Mouse (Mus musculus) MEL (cell line): ENCODE measurements around the gene Peli2. TPM values are rescaled to one million over a fixed set of nuclear protein-coding genes. Genes with fewer than 3 reads are reported as not detected.

ENCODE experiments used
- DNase-seq: peaks from one replicate; pipeline ENCODE4 v3.0.0; 2011; ENCODE audit warnings: low read depth, low spot score
- H3K27ac ChIP-seq: 2 replicates; pipeline ENCODE4 v1.5.1; 2012; ENCODE audit warnings: low read depth, mild to moderate bottlenecking, control low read depth, low read length, moderate library complexity; ENCODE audit not compliant: control insufficient read depth
- H3K27me3 ChIP-seq, 2 experiments: fragments of 150-350 bp in 1 of 2; sonication (generic) in 1 of 2; 2 replicates each; pipeline ENCODE4 v1.6.1; 2012; ENCODE audit warnings: low read length in 2 of 2, mild to moderate bottlenecking in 2 of 2, improper control_type of control experiment in 1 of 2, moderate library complexity in 1 of 2; ENCODE audit not compliant: insufficient read depth in 2 of 2, control insufficient read depth in 1 of 2
- H3K36me3 ChIP-seq, 2 experiments: 2 replicates each; pipeline ENCODE4 v1.6.1; 2012 to 2014; ENCODE audit warnings: low read length in 2 of 2, improper control_type of control experiment in 1 of 2, inconsistent platforms in 1 of 2, mild to moderate bottlenecking in 1 of 2; ENCODE audit not compliant: insufficient read depth in 2 of 2, control insufficient read depth in 1 of 2
- H3K4me1 ChIP-seq, 2 experiments: fragments of 150-350 bp in 1 of 2; sonication (generic) in 1 of 2; 2 replicates each; pipeline ENCODE4 v1.6.1; 2012; ENCODE audit warnings: low read length in 2 of 2, improper control_type of control experiment in 1 of 2, mild to moderate bottlenecking in 1 of 2; ENCODE audit not compliant: insufficient read depth in 2 of 2, control insufficient read depth in 1 of 2
- H3K4me3 ChIP-seq, 2 experiments: fragments of 150-350 bp in 1 of 2; sonication (generic) in 1 of 2; 2 replicates each; pipeline ENCODE4 v1.5.1; 2012; ENCODE audit warnings: low read depth in 2 of 2, low read length in 2 of 2, mild to moderate bottlenecking in 2 of 2, moderate library complexity in 2 of 2, control low read depth in 1 of 2, improper control_type of control experiment in 1 of 2; ENCODE audit not compliant: control insufficient read depth in 1 of 2, insufficient read depth in 1 of 2
- H3K79me2 ChIP-seq: 2 replicates; pipeline ENCODE4 v1.6.1; 2012; ENCODE audit warnings: mild to moderate bottlenecking, low read length, moderate library complexity; ENCODE audit not compliant: control insufficient read depth, poor library complexity, insufficient read depth
- H3K9ac ChIP-seq: 2 replicates; pipeline ENCODE4 v1.6.1; 2012; ENCODE audit warnings: low read depth, mild to moderate bottlenecking, control low read depth, low read length, moderate library complexity; ENCODE audit not compliant: control insufficient read depth, poor library complexity, severe bottlenecking
- H3K9me3 ChIP-seq: fragments of 150-350 bp; sonication (generic); replicated peaks from 2 replicates; pipeline ENCODE4 v1.6.1; 2012; ENCODE audit warnings: mild to moderate bottlenecking, low read length, improper control_type of control experiment, moderate library complexity; ENCODE audit not compliant: insufficient read depth
- BHLHE40 ChIP-seq: IDR thresholded peaks from 2 replicates; pipeline ENCODE4 v1.6.1; 2012; ENCODE audit warnings: low read depth, mild to moderate bottlenecking, inconsistent platforms, low read length, improper control_type of control experiment, borderline replicate concordance
- CHD1 ChIP-seq: IDR thresholded peaks from 2 replicates; pipeline ENCODE4 v1.6.1; 2012; ENCODE audit warnings: low read depth, mild to moderate bottlenecking, inconsistent platforms, low read length, improper control_type of control experiment
- CHD2 ChIP-seq: IDR thresholded peaks from 2 replicates; pipeline ENCODE4 v1.6.1; 2011; ENCODE audit warnings: low read length, improper control_type of control experiment
- CTCF ChIP-seq, 3 experiments: IDR thresholded peaks in 2 of 3; conservative IDR thresholded peaks in 1 of 3; 2 replicates each; pipeline ENCODE4 v1.5.1; 2011 to 2012; ENCODE audit warnings: low read length in 3 of 3, low read depth in 2 of 3, mild to moderate bottlenecking in 2 of 3, improper control_type of control experiment in 1 of 3, inconsistent platforms in 1 of 3, mixed read lengths in 1 of 3, moderate library complexity in 1 of 3; ENCODE audit not compliant: control insufficient read depth in 1 of 3, insufficient read depth in 1 of 3, poor library complexity in 1 of 3, severe bottlenecking in 1 of 3
- E2F4 ChIP-seq: IDR thresholded peaks from 2 replicates; pipeline ENCODE4 v1.6.1; 2011; ENCODE audit warnings: low read depth, low read length, improper control_type of control experiment, borderline replicate concordance
- GABPA ChIP-seq: IDR thresholded peaks from 2 replicates; pipeline ENCODE4 v1.6.1; 2012; ENCODE audit warnings: low read depth, mild to moderate bottlenecking, inconsistent platforms, low read length, improper control_type of control experiment, moderate library complexity
- JUND ChIP-seq: IDR thresholded peaks from 2 replicates; pipeline ENCODE4 v1.6.1; 2011; ENCODE audit warnings: low read depth, mild to moderate bottlenecking, improper control_type of control experiment, low read length
- KAT2A ChIP-seq: conservative IDR thresholded peaks from 2 replicates; pipeline ENCODE4 v1.6.1; 2012; ENCODE audit warnings: low read depth, low read length, improper control_type of control experiment, inconsistent platforms
- MAFK ChIP-seq: IDR thresholded peaks from 2 replicates; pipeline ENCODE4 v1.6.1; 2011; ENCODE audit warnings: low read depth, mild to moderate bottlenecking, low read length, improper control_type of control experiment, borderline replicate concordance
- MAX ChIP-seq: IDR thresholded peaks from 2 replicates; pipeline ENCODE4 v1.6.1; 2011; ENCODE audit warnings: low read length, improper control_type of control experiment
- MAZ ChIP-seq: IDR thresholded peaks from 2 replicates; pipeline ENCODE4 v1.6.1; 2012; ENCODE audit warnings: low read depth, mild to moderate bottlenecking, inconsistent platforms, low read length, improper control_type of control experiment
- MEF2A ChIP-seq: IDR thresholded peaks from 2 replicates; pipeline ENCODE4 v1.6.1; 2014; ENCODE audit warnings: low read depth, mild to moderate bottlenecking, inconsistent platforms, low read length, improper control_type of control experiment; ENCODE audit not compliant: poor library complexity, insufficient replicate concordance, severe bottlenecking; ENCODE audit errors: extremely low read depth
- MXI1 ChIP-seq: IDR thresholded peaks from 2 replicates; pipeline ENCODE4 v1.6.1; 2011; ENCODE audit warnings: mild to moderate bottlenecking, low read depth, low read length, improper control_type of control experiment
- MYB ChIP-seq: IDR thresholded peaks from 2 replicates; pipeline ENCODE4 v1.6.1; 2011; ENCODE audit warnings: mild to moderate bottlenecking, low read depth, low read length, improper control_type of control experiment
- MYC ChIP-seq: IDR thresholded peaks from 2 replicates; pipeline ENCODE4 v1.6.1; 2011; ENCODE audit warnings: low read depth, mild to moderate bottlenecking, low read length, improper control_type of control experiment, moderate library complexity
- NRF1 ChIP-seq: IDR thresholded peaks from 2 replicates; pipeline ENCODE4 v1.6.1; 2014; ENCODE audit warnings: low read depth, mild to moderate bottlenecking, inconsistent platforms, low read length, improper control_type of control experiment, moderate library complexity; ENCODE audit not compliant: poor library complexity, insufficient read depth, severe bottlenecking
- POLR2A ChIP-seq, 2 experiments: IDR thresholded peaks; 2 replicates each; pipeline ENCODE4 v1.6.1; 2011 to 2012; ENCODE audit warnings: low read length in 2 of 2, mild to moderate bottlenecking in 2 of 2, control low read depth in 1 of 2, improper control_type of control experiment in 1 of 2, low read depth in 1 of 2, moderate library complexity in 1 of 2; ENCODE audit not compliant: control insufficient read depth in 1 of 2, insufficient read depth in 1 of 2, poor library complexity in 1 of 2
- POLR2AphosphoS5 ChIP-seq: IDR thresholded peaks from 2 replicates; pipeline ENCODE4 v1.6.1; 2012; ENCODE audit warnings: low read depth, borderline replicate concordance, mild to moderate bottlenecking, inconsistent platforms, low read length, moderate library complexity, mixed read lengths
- RAD21 ChIP-seq: IDR thresholded peaks from 2 replicates; pipeline ENCODE4 v1.6.1; 2011; ENCODE audit warnings: mild to moderate bottlenecking, low read depth, low read length, improper control_type of control experiment
- RCOR1 ChIP-seq: IDR thresholded peaks from 2 replicates; pipeline ENCODE4 v1.6.1; 2012; ENCODE audit warnings: low read depth, mild to moderate bottlenecking, inconsistent platforms, low read length, improper control_type of control experiment
- SIN3A ChIP-seq: IDR thresholded peaks from 2 replicates; pipeline ENCODE4 v1.6.1; 2012; ENCODE audit warnings: low read length, improper control_type of control experiment, inconsistent platforms
- TAL1 ChIP-seq: IDR thresholded peaks from 2 replicates; pipeline ENCODE4 v1.6.1; 2012; ENCODE audit warnings: mild to moderate bottlenecking, inconsistent platforms, low read length, moderate library complexity, mixed read lengths
- TBP ChIP-seq: IDR thresholded peaks from 2 replicates; pipeline ENCODE4 v1.8.0; 2011; ENCODE audit warnings: low read depth, low read length, improper control_type of control experiment
- UBTF ChIP-seq: IDR thresholded peaks from 2 replicates; pipeline ENCODE4 v1.6.1; 2012; ENCODE audit warnings: low read depth, mild to moderate bottlenecking, inconsistent platforms, low read length, improper control_type of control experiment, moderate library complexity, borderline replicate concordance; ENCODE audit not compliant: insufficient read depth
- ZC3H11A ChIP-seq: IDR thresholded peaks from 2 replicates; pipeline ENCODE4 v1.6.1; 2012; ENCODE audit warnings: low read depth, mild to moderate bottlenecking, inconsistent platforms, low read length, improper control_type of control experiment
- ZKSCAN1 ChIP-seq: IDR thresholded peaks from 2 replicates; pipeline ENCODE4 v1.6.1; 2012; ENCODE audit warnings: low read depth, mild to moderate bottlenecking, inconsistent platforms, low read length, improper control_type of control experiment, moderate library complexity
- ZMIZ1 ChIP-seq: IDR thresholded peaks from 2 replicates; pipeline ENCODE4 v1.6.1; 2012; ENCODE audit warnings: low read depth, mild to moderate bottlenecking, inconsistent platforms, low read length, improper control_type of control experiment, moderate library complexity
- ZNF384 ChIP-seq: IDR thresholded peaks from 2 replicates; pipeline ENCODE4 v1.6.1; 2012; ENCODE audit warnings: low read depth, mild to moderate bottlenecking, inconsistent platforms, low read length, improper control_type of control experiment
- polyA plus RNA-seq, 2 experiments: library from polyadenylated mRNA; stranded (reverse) in 1 of 2; unstranded in 1 of 2; fragments of >175 nt in 1 of 2; fragments of >200 nt in 1 of 2; gene quantifications; 2 replicates each; pipeline versions ENCODE4 v1.2.1 to v1.2.4; 2012; ENCODE audit warnings: low replicate concordance in 2 of 2, low read depth in 1 of 2; ENCODE audit not compliant: insufficient read length in 2 of 2, insufficient read depth in 1 of 2, missing spikeins in 1 of 2
- total RNA-seq: library from RNA; depleted of rRNA; stranded (reverse); fragments of 300-350 nt; gene quantifications from 2 replicates; pipeline ENCODE4 v1.2.3, GENCODE M21; 2012

The Peli2 gene
- total and polyA plus RNA-seq, 3 experiments, result not detected

DNA sequence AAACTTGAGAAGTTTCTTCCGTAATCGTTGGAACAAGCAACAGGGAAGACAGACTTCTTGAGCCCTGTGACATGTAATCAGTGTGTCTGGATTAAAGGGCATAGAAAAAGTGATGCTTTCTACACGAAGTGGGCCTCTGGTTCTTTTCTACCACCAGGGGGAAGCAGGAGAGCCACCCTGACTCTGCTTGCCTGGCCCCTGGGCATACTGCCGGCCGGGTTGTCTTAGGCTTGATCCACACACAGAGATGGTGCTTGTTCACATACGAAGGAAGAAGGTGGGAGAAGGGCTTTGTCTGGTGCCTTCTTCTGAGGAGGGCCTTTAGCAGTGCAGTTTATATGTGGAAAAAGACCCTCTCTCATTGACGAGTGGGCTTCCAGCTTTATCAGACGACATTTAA is 17.5 kb downstream of the Peli2 start:
- no peak overlapping the region for H3K9ac ChIP-seq
- H3K27ac ChIP-seq, result no peak overlapping the region
- DNase-seq, result no peak
- H3K79me2 ChIP-seq, result no peaks in the 10 kb centered on the region
- H3K9me3 ChIP-seq, result no peaks in the 10 kb centered on the region
- no peak for TF ChIP-seq MEF2A
- no peak for TF ChIP-seq POLR2A (IDR thresholded peaks at IDR 0.05; ENCODE audit: control insufficient read depth in 1 of 2, insufficient read depth in 1 of 2, low read depth in 1 of 2, low read length in 2 of 2, poor library complexity in 1 of 2)
- TF ChIP-seq JUND, result no peak
- TF ChIP-seq ZMIZ1, result no peak
- TF ChIP-seq MAFK, result no peak
- TF ChIP-seq TAL1, result no peak
- TF ChIP-seq BHLHE40, result no peak
- no peak for TF ChIP-seq GABPA
- TF ChIP-seq CHD2, result no peak
- TF ChIP-seq ZNF384, result no peak
- no peak for TF ChIP-seq MYC
- TF ChIP-seq MAZ, result no peak
- no peak for TF ChIP-seq KAT2A
- TF ChIP-seq SIN3A, result no peak
- TF ChIP-seq UBTF, result no peak
- TF ChIP-seq MXI1, result no peak
- TF ChIP-seq, all 39 proteins: peak for 0
- H3K4me1 ChIP-seq, result no peaks in the 10 kb centered on the region
- H3K27me3 ChIP-seq, result no peaks in the 10 kb centered on the region
- H3K4me3 ChIP-seq, result no peak overlapping the region
- no peaks in the 10 kb centered on the region for H3K36me3 ChIP-seq

DNA sequence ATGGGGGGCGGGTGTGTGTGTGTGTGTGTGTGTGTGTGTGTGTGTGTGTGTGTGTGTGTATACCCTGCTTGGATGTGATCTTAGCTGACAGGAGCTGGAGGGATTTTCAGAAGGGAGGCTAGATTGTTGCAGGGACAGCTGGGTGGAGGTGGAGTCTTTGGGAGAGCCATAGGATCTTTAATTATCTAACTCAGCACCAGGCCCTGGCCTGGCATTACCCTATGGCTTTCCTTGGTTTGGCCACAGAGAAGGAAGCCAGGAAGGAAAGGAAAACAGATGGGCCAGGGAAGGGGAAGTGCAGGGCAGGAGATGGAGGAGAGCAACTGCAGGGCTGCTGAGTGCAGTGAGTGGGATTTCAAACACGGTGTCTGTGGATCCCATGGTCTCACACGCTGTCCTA is 18.8 kb downstream of the Peli2 start:
- no peaks in the 10 kb centered on the region for H3K9me3 ChIP-seq
- no peaks in the 10 kb centered on the region for H3K4me1 ChIP-seq
- no peak for DNase-seq
- no peaks in the 10 kb centered on the region for H3K36me3 ChIP-seq
- no peaks in the 10 kb centered on the region for H3K27me3 ChIP-seq
- TF ChIP-seq ZKSCAN1 (no peak), ZC3H11A (no peak), MAZ (no peak), MXI1 (no peak), E2F4 (no peak), MYC (no peak), UBTF (no peak), MYB (no peak), MAX (no peak), POLR2A (IDR thresholded peaks at IDR 0.05; ENCODE audit: control insufficient read depth in 1 of 2, insufficient read depth in 1 of 2, low read depth in 1 of 2, low read length in 2 of 2, poor library complexity in 1 of 2) (no peak), RCOR1 (no peak), BHLHE40 (no peak), RAD21 (no peak), CHD1 (no peak), SIN3A (no peak), POLR2AphosphoS5 (no peak), ZMIZ1 (no peak), NRF1 (no peak), CTCF (IDR thresholded peaks at IDR 0.05 in 2 of 3, conservative IDR thresholded peaks at IDR 0.05 in 1 of 3; ENCODE audit: control insufficient read depth in 1 of 3, insufficient read depth in 1 of 3, low read depth in 2 of 3, low read length in 3 of 3, poor library complexity in 1 of 3, severe bottlenecking in 1 of 3) (no peak), TBP (no peak)
- H3K79me2 ChIP-seq, result no peaks in the 10 kb centered on the region
- no peak overlapping the region for H3K27ac ChIP-seq
- no peak overlapping the region for H3K9ac ChIP-seq
- no peak overlapping the region for H3K4me3 ChIP-seq
